Mouse (Mus musculus) liver, postnatal 0 days (tissue): ENCODE measurements at regions not wholly inside any gene's neighbourhood (a gene's known extent, or its start where the extent isn't known, plus 50 kb on each side); places are given as distances from the start of the nearest gene placed in this dataset.
A peak's percentile ranks its signal among the peaks of the same experiment; 100 is the strongest.

Experiments
- ATAC-seq: fragments of 200-750 bp; cut with Nextera tagmentation; 2 replicates; pipeline ENCODE4 v1.8.0; 2017; ENCODE audit warnings: mild to moderate bottlenecking, moderate library complexity
- DNase-seq: peaks from one replicate; pipeline ENCODE4 v3.0.0-alpha.2; 2016
- H3K27ac ChIP-seq: fragments of 300-500 bp; sonication (generic); 2 replicates; pipeline ENCODE4 v1.5.1; 2014; ENCODE audit warnings: antibody characterized with exemption, moderate library complexity, mild to moderate bottlenecking, low read depth
- H3K27me3 ChIP-seq: fragments of 300-500 bp; sonication (generic); 2 replicates; pipeline ENCODE4 v1.6.1; 2014; ENCODE audit warnings: low read length, control low read depth, mixed read lengths; ENCODE audit not compliant: insufficient read depth
- H3K36me3 ChIP-seq: fragments of 300-500 bp; sonication (generic); replicated peaks from 2 replicates; pipeline ENCODE4 v1.6.1; 2014; ENCODE audit warnings: mild to moderate bottlenecking, control low read depth, low read length, moderate library complexity, mixed read lengths; ENCODE audit not compliant: insufficient read depth
- H3K4me1 ChIP-seq: fragments of 300-500 bp; sonication (generic); 2 replicates; pipeline ENCODE4 v1.6.1; 2014; ENCODE audit warnings: antibody characterized with exemption, mild to moderate bottlenecking, control low read depth; ENCODE audit not compliant: insufficient read depth
- H3K4me2 ChIP-seq: fragments of 300-500 bp; sonication (generic); 2 replicates; pipeline ENCODE4 v1.6.1; 2014; ENCODE audit warnings: low read depth, mild to moderate bottlenecking, low read length, moderate library complexity, mixed read lengths
- H3K4me3 ChIP-seq: fragments of 300-500 bp; sonication (generic); 2 replicates; pipeline ENCODE4 v1.5.1; 2014; ENCODE audit warnings: low read depth, low read length
- H3K9ac ChIP-seq: fragments of 300-500 bp; sonication (generic); replicated peaks from 2 replicates; pipeline ENCODE4 v1.6.1; 2014; ENCODE audit warnings: mild to moderate bottlenecking, moderate library complexity
- H3K9me3 ChIP-seq: fragments of 300-500 bp; sonication (generic); 2 replicates; pipeline ENCODE4 v1.6.1; 2016; ENCODE audit warnings: mild to moderate bottlenecking, control low read depth, low read length, mixed read lengths
- CTCF ChIP-seq: sonication (generic); IDR thresholded peaks from 2 replicates; pipeline ENCODE4 v1.5.1; 2016; ENCODE audit warnings: antibody characterized with exemption, low read depth
- EP300 ChIP-seq: IDR thresholded peaks from 2 replicates; pipeline ENCODE4 v1.6.1; 2016; ENCODE audit warnings: antibody characterized with exemption, low read depth, mild to moderate bottlenecking
- WGBS: fragments of 180-500 bp; shearing (Covaris S2); extraction: QIAGEN DNeasy Blood & Tissue Kit; methylation state at CpG from one replicate; pipeline ENCODE4 v1.1.7; 2014; ENCODE audit not compliant: insufficient replicate concordance; 5-methylcytosine and 5-hydroxymethylcytosine counted together

- DNase-seq (no peak), ATAC-seq (peak; percentile 60; the same call in 1 of the 2 replicates)
- Histone ChIP-seq H3K4me2 (no peak overlapping the region), H3K27me3 (no peaks in the 10 kb centered on the region), H3K9ac (no peak overlapping the region), H3K27ac (no peak overlapping the region), H3K36me3 (no peaks in the 10 kb centered on the region), H3K9me3 (no peaks in the 10 kb centered on the region), H3K4me1 (0 out of 2 replicates have a peak, but pooled peaks cover 8% of the 10 kb centered on the region), H3K4me3 (no peak overlapping the region)
- WGBS, result 55% methylated on average over 4 of the region's 4 CpGs
- TF ChIP-seq CTCF (no peak), EP300 (no peak)
Measured at GRCm38 (mm10) chr2:30541541-30541940, 53.3 kb upstream of the Cstad start.

GRCm38 (mm10) chr2:30544782-30545435 is 49.9 kb upstream of the Cstad start:
- 0 out of 2 replicates have a peak overlapping the region, but pooled peaks have one; percentile 3 for H3K4me3 ChIP-seq
- 3% methylated on average over 35 of the region's 35 CpGs for WGBS
- no peaks in the 10 kb centered on the region for H3K36me3 ChIP-seq
- H3K4me1 ChIP-seq, result peaks cover 14% of the 10 kb centered on the region; the same call in 1 of the 2 replicates
- DNase-seq (peak; percentile 84), ATAC-seq (peak; percentile 79)
- no peak overlapping the region for H3K9ac ChIP-seq
- TF ChIP-seq CTCF (no peak), EP300 (no peak)
- H3K27ac ChIP-seq, result no peak overlapping the region
- H3K9me3 ChIP-seq, result no peaks in the 10 kb centered on the region
- peak overlapping the region; percentile 52 for H3K4me2 ChIP-seq
- H3K27me3 ChIP-seq, result no peaks in the 10 kb centered on the region
